Mouse (Mus musculus): ENCODE results near the gene Dclk2. TPM values are rescaled to one million over a fixed set of nuclear protein-coding genes. Genes with fewer than 3 reads are reported as not detected.

Dclk2 gene
- polyA plus RNA-seq, 1 experiment from 2014 or later, result 5.7 TPM

GRCm38 (mm10) chr3:86797871-86798460 lies 122.7 kb downstream of the Dclk2 start:
- ATAC-seq (ENCODE audit: insufficient number of reproducible peaks, insufficient read depth, low FRiP score, low TSS enrichment, low read depth), result no peak
- H3K4me1 ChIP-seq (replicated peaks), result peaks cover 24% of the 10 kb centered on the region
- H3K27ac ChIP-seq, result no peak overlapping the region

GRCm38 (mm10) chr3:86796716-86797115 lies 123.9 kb downstream of the Dclk2 start:
- H3K4me3 ChIP-seq (replicated peaks), result no peak overlapping the region
- no peak for ATAC-seq (ENCODE audit: insufficient number of reproducible peaks, insufficient read depth, low FRiP score, low TSS enrichment, low read depth)
- no peaks in the 10 kb centered on the region for H3K9me3 ChIP-seq
- no peaks in the 10 kb centered on the region for H3K27me3 ChIP-seq
- H3K4me1 ChIP-seq (replicated peaks), result peaks cover 24% of the 10 kb centered on the region
- no peak overlapping the region for H3K27ac ChIP-seq
- no peaks in the 10 kb centered on the region for H3K36me3 ChIP-seq
- WGBS, result 38% methylated on average over 6 of the region's 6 CpGs
- no peak overlapping the region for H3K9ac ChIP-seq (replicated peaks)
- no peak overlapping the region for H3K4me2 ChIP-seq

More at GRCm38 (mm10) chr3:86797871-86798460, 122.7 kb downstream of the Dclk2 start:
- Histone ChIP-seq H3K36me3 (no peaks in the 10 kb centered on the region), H3K27me3 (no peaks in the 10 kb centered on the region), H3K9ac (replicated peaks) (no peak overlapping the region), H3K9me3 (no peaks in the 10 kb centered on the region), H3K4me2 (no peak overlapping the region), H3K4me3 (replicated peaks) (no peak overlapping the region)
- WGBS, result 74% methylated on average over 13 of the region's 13 CpGs

- H3K4me3 ChIP-seq (replicated peaks), result no peak overlapping the region
- H3K27ac ChIP-seq, result no peak overlapping the region
- 0 out of 2 replicates have a peak, but pooled peaks cover 12% of the 10 kb centered on the region for H3K4me1 ChIP-seq (replicated peaks)
- ATAC-seq (ENCODE audit: insufficient number of reproducible peaks, insufficient read depth, low FRiP score, low TSS enrichment, low read depth), result no peak
- no peak overlapping the region for H3K4me2 ChIP-seq
- H3K36me3 ChIP-seq, result no peaks in the 10 kb centered on the region
- H3K9ac ChIP-seq (replicated peaks), result no peak overlapping the region
- no peaks in the 10 kb centered on the region for H3K9me3 ChIP-seq
- 54% methylated on average over 1 of the region's 1 CpGs for WGBS
- H3K27me3 ChIP-seq, result no peaks in the 10 kb centered on the region
Observed at GRCm38 (mm10) chr3:86793720-86794191, 126.9 kb downstream of the Dclk2 start.

GRCm38 (mm10) chr3:86793264-86793663 lies 127.4 kb downstream of the Dclk2 start:
- 82% methylated on average over 4 of the region's 4 CpGs for WGBS
- Histone ChIP-seq H3K4me2 (no peak overlapping the region), H3K4me3 (replicated peaks) (no peak overlapping the region), H3K36me3 (no peaks in the 10 kb centered on the region), H3K27ac (peak overlapping the region; percentile 23; the same call in 1 of the 2 replicates), H3K27me3 (no peaks in the 10 kb centered on the region), H3K4me1 (replicated peaks) (0 out of 2 replicates have a peak, but pooled peaks cover 12% of the 10 kb centered on the region), H3K9ac (replicated peaks) (no peak overlapping the region), H3K9me3 (no peaks in the 10 kb centered on the region)
- ATAC-seq (ENCODE audit: insufficient number of reproducible peaks, insufficient read depth, low FRiP score, low TSS enrichment, low read depth), result no peak

GRCm38 (mm10) chr3:86789752-86790151 lies 130.9 kb downstream of the Dclk2 start:
- peaks cover 18% of the 10 kb centered on the region for H3K4me1 ChIP-seq (replicated peaks)
- no peak overlapping the region for H3K4me2 ChIP-seq
- H3K9ac ChIP-seq (replicated peaks), result no peak overlapping the region
- no peak overlapping the region for H3K4me3 ChIP-seq (replicated peaks)
- H3K9me3 ChIP-seq, result no peaks in the 10 kb centered on the region
- no peaks in the 10 kb centered on the region for H3K27me3 ChIP-seq
- 0 out of 2 replicates have a peak overlapping the region, but pooled peaks have one; percentile 12 for H3K27ac ChIP-seq
- ATAC-seq (ENCODE audit: insufficient number of reproducible peaks, insufficient read depth, low FRiP score, low TSS enrichment, low read depth), result no peak
- no peaks in the 10 kb centered on the region for H3K36me3 ChIP-seq
- WGBS, result 98% methylated on average over 5 of the region's 5 CpGs

- Histone ChIP-seq H3K4me1 (replicated peaks) (peaks cover 18% of the 10 kb centered on the region), H3K27me3 (no peaks in the 10 kb centered on the region), H3K4me3 (replicated peaks) (no peak overlapping the region), H3K9ac (replicated peaks) (no peak overlapping the region), H3K27ac (no peak overlapping the region), H3K36me3 (peaks cover 5% of the 10 kb centered on the region; the same call in 1 of the 2 replicates), H3K9me3 (no peaks in the 10 kb centered on the region), H3K4me2 (no peak overlapping the region)
- WGBS, result 49% methylated on average over 6 of the region's 6 CpGs
- no peak for ATAC-seq (ENCODE audit: insufficient number of reproducible peaks, insufficient read depth, low FRiP score, low TSS enrichment, low read depth)
Observed at GRCm38 (mm10) chr3:86788711-86789110, 131.9 kb downstream of the Dclk2 start.

GRCm38 (mm10) chr3:86787423-86788123 lies 133.1 kb downstream of the Dclk2 start:
- 0 out of 2 replicates have a peak overlapping the region, but pooled peaks have one; percentile 9 for H3K9ac ChIP-seq (replicated peaks)

GRCm38 (mm10) chr3:86786845-86787351 lies 133.8 kb downstream of the Dclk2 start:
- Histone ChIP-seq H3K4me2 (no peak overlapping the region), H3K27me3 (no peaks in the 10 kb centered on the region), H3K4me1 (replicated peaks) (peaks cover 18% of the 10 kb centered on the region), H3K36me3 (peaks cover 10% of the 10 kb centered on the region; the same call in 1 of the 2 replicates), H3K9me3 (no peaks in the 10 kb centered on the region), H3K9ac (replicated peaks) (no peak overlapping the region), H3K27ac (peak overlapping the region; percentile 41; the same call in 1 of the 2 replicates), H3K4me3 (replicated peaks) (no peak overlapping the region)
- 64% methylated on average over 11 of the region's 11 CpGs for WGBS
- ATAC-seq (ENCODE audit: insufficient number of reproducible peaks, insufficient read depth, low FRiP score, low TSS enrichment, low read depth), result 0 out of 2 replicates have a peak, but pooled peaks have one; percentile 21

More at GRCm38 (mm10) chr3:86787423-86788123, 133.1 kb downstream of the Dclk2 start:
- no peak for ATAC-seq (ENCODE audit: insufficient number of reproducible peaks, insufficient read depth, low FRiP score, low TSS enrichment, low read depth)
- Histone ChIP-seq H3K36me3 (peaks cover 10% of the 10 kb centered on the region; the same call in 1 of the 2 replicates), H3K27ac (peak overlapping the region; percentile 41; the same call in 1 of the 2 replicates), H3K9me3 (no peaks in the 10 kb centered on the region), H3K4me2 (no peak overlapping the region), H3K27me3 (no peaks in the 10 kb centered on the region), H3K4me3 (replicated peaks) (no peak overlapping the region), H3K4me1 (replicated peaks) (peaks cover 18% of the 10 kb centered on the region)
- 77% methylated on average over 10 of the region's 10 CpGs for whole genome bisulfite sequencing

- peaks cover 10% of the 10 kb centered on the region for H3K36me3 ChIP-seq
- H3K27me3 ChIP-seq, result no peaks in the 10 kb centered on the region
- WGBS, result 93% methylated on average over 12 of the region's 12 CpGs
- no peak overlapping the region for H3K27ac ChIP-seq
- no peak overlapping the region for H3K9ac ChIP-seq (replicated peaks)
- H3K4me3 ChIP-seq (replicated peaks), result no peak overlapping the region
- H3K4me2 ChIP-seq, result no peak overlapping the region
- H3K9me3 ChIP-seq, result no peaks in the 10 kb centered on the region
- no peak for ATAC-seq (ENCODE audit: insufficient number of reproducible peaks, insufficient read depth, low FRiP score, low TSS enrichment, low read depth)
- peaks cover 18% of the 10 kb centered on the region for H3K4me1 ChIP-seq (replicated peaks)
Observed at GRCm38 (mm10) chr3:86786280-86786679, 134.4 kb downstream of the Dclk2 start.

GRCm38 (mm10) chr3:86784930-86785329 lies 135.7 kb downstream of the Dclk2 start:
- 0 out of 2 replicates have a peak overlapping the region, but pooled peaks have one; percentile 12 for H3K9ac ChIP-seq (replicated peaks)
- no peak for ATAC-seq (ENCODE audit: insufficient number of reproducible peaks, insufficient read depth, low FRiP score, low TSS enrichment, low read depth)
- H3K27ac ChIP-seq, result no peak overlapping the region
- H3K4me3 ChIP-seq (replicated peaks), result no peak overlapping the region
- no peaks in the 10 kb centered on the region for H3K9me3 ChIP-seq
- H3K27me3 ChIP-seq, result no peaks in the 10 kb centered on the region
- 75% methylated on average over 11 of the region's 11 CpGs for WGBS
- H3K36me3 ChIP-seq, result peaks cover 20% of the 10 kb centered on the region
- H3K4me2 ChIP-seq, result no peak overlapping the region
- H3K4me1 ChIP-seq (replicated peaks), result peaks cover 13% of the 10 kb centered on the region

GRCm38 (mm10) chr3:86784051-86784450 lies 136.6 kb downstream of the Dclk2 start:
- no peak overlapping the region for H3K9ac ChIP-seq (replicated peaks)
- H3K4me3 ChIP-seq (replicated peaks), result no peak overlapping the region
- H3K27me3 ChIP-seq, result no peaks in the 10 kb centered on the region
- H3K9me3 ChIP-seq, result no peaks in the 10 kb centered on the region
- ATAC-seq (ENCODE audit: insufficient number of reproducible peaks, insufficient read depth, low FRiP score, low TSS enrichment, low read depth), result no peak
- peaks cover 24% of the 10 kb centered on the region for H3K36me3 ChIP-seq
- H3K4me1 ChIP-seq (replicated peaks), result peaks cover 13% of the 10 kb centered on the region
- no peak overlapping the region for H3K4me2 ChIP-seq
- WGBS, result 92% methylated on average over 3 of the region's 3 CpGs
- no peak overlapping the region for H3K27ac ChIP-seq

All from limb, embryonic 12.5 days (tissue).